Mouse (Mus musculus): ENCODE measurements at regions not wholly inside any gene's neighbourhood (a gene's known extent, or its start where the extent isn't known, plus 50 kb on each side); places are given as distances from the start of the nearest gene placed in this dataset.

DNA sequence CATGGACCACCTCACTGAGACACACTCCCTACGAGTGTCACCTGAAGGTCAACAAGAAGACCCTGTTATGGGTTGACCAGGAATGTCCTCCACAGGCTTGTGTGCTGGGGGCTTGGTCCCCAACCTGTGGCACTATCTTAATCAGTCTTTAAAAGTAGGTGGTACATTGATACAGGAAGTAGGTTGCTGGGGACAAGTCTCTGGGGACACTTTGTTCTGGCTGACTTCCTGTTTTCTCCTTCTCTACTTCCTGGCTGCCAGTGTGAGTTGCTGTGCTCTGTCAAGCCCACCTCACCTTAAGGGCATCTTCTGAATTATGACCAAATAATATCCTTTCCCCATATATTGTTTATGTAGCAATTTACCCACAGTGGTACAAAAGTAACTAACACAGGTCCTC lies 96.1 kb downstream of the Cct6b start:
- DNase-seq (ENCODE audit: low spot score): no peak

GRCm38 (mm10) chr11:82664076-82664475 lies 100.0 kb downstream of the Cct6b start:
- DNase-seq (ENCODE audit: low spot score): no peak

DNA sequence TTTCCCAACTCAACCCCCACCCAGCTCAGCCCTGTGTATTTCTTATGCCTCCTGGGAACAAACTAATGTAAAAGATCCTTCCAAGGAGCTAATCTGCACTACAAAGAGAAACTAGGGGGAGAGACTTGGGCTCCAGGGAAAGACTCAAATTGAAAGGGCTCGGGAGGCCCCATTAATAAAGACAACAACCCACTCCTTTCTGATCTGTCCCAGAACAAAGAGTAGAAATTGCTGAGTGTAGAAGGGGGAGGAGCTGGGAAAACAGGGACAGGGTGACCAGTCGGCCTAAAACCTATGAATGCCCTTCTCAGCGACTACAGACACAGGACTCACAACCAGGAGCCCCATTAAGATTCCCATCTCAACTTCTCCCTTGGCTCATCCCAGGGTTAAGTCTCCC lies 102.0 kb downstream of the Cct6b start:
- no peak for DNase-seq (ENCODE audit: low spot score)

- no peak for DNase-seq (ENCODE audit: low spot score)
These were observed 112.4 kb downstream of the Cct6b start for GRCm38 (mm10) chr11:82651751-82652150.

GRCm38 (mm10) chr11:82638513-82638912 lies 125.6 kb downstream of the Cct6b start:
- DNase-seq (ENCODE audit: low spot score): no peak

DNA sequence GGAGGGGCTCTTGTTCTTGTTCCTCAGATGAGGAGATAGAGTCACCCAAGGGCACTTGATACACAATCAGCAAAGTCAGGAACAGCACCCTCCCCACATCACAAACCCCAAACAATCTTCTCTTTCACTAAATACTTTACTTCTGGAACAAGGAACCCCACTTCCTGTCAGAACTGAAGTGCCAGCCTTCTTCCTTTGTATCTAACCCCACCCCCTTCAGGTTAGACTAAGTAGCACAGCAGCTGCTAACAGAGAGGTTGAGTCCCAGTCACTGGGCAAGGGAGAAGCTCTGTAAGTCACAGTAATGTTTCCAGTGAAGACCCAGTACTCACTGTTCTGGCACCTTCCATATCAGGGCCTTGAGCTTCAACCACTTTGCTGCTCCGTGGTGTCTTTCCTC lies 131.9 kb downstream of the Cct6b start:
- DNase-seq (ENCODE audit: low spot score): no peak

GRCm38 (mm10) chr11:82631387-82631786 lies 132.7 kb downstream of the Cct6b start:
- DNase-seq (ENCODE audit: low spot score): no peak

- DNase-seq (ENCODE audit: low spot score): no peak
These were observed 137.5 kb downstream of the Cct6b start for GRCm38 (mm10) chr11:82626501-82627111.

DNA sequence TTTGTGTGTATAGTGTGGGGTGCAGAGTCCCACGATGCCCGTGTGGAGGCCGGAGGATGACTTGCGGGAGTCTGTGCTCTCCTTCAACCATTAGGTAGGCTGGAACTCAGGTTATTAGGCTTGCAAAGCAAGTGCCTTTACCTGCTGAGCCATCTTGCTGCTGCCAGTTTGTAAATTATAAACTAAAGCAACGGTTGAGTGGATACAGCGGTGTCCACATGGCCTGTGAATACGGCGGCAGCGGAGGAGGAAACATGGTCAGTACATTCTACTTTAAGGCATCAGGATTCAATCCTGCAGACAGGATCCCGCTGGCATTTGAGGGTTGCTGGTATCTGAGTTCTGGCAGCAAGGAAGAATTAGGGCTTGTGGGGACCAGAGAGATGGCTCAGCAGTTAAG lies 143.1 kb downstream of the Cct6b start:
- no peak for DNase-seq (ENCODE audit: low spot score)

DNA sequence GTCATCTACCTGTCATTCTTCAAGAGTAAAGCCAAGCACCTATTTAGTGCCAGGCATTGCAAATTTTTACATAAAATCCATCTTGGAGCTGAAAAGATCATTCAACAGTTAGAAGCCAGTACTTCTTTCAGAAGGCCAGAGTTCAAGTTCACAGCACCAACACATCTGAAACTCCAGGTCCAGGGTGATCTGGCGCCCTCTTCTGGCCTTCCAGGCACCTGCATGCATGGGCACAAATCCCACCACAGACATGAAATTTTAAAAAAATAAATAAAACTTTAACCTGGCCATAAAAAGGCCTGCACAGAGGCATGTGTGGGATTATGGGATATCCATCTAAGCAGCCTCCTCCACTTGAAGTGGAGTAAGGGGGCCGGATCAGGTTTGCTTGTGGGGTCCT lies 144.7 kb downstream of the Cct6b start:
- no peak for DNase-seq (ENCODE audit: low spot score)

- no peak for DNase-seq (ENCODE audit: low spot score)
These were observed 145.7 kb downstream of the Cct6b start for GRCm38 (mm10) chr11:82618457-82618856.

GRCm38 (mm10) chr11:82616856-82617255 lies 147.3 kb downstream of the Cct6b start:
- DNase-seq (ENCODE audit: low spot score): no peak

GRCm38 (mm10) chr11:82614356-82614755 lies 149.8 kb downstream of the Cct6b start:
- DNase-seq (ENCODE audit: low spot score): no peak

- no peak for DNase-seq (ENCODE audit: low spot score)
These were observed 150.6 kb downstream of the Cct6b start for GRCm38 (mm10) chr11:82613503-82613902.

DNA sequence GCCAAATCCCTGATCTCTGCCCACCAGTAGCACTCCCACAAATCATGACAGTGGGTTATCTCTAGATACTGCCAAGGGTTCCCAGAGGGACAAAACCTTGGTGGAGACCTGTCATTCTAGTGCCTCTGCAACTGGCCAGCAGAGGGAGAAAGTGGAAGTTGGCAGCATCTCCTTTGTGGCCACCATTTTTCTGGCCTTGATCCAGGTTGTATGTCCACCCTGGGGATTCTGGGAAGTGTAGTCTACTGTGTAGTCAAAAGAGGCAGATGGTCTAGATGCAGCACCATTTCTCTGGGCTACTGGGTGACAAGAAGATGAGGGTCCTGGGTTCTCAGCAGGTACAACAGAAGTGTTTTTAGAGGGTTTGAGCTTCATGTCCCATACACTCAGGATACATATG lies 152.1 kb downstream of the Cct6b start:
- no peak for DNase-seq (ENCODE audit: low spot score)

DNA sequence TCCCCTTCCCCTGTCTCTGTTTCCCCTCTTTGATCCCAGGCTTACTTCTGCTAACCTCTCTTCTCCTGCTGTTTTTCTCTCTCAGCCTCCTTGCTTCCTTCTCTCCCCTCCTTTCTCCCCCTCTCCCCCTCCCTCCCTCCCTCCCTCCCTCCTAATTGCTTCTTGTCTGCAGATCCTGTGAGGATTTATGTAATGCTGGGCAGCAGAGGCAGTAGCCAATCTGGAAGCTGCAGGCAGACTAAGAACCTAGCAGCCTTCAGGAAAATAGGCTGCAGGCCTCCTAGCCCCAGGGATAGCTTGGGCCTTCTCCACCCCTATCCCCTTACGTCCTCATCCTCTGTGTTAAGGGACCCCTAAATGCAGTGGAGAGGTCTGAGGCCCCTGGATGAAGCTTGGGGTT lies 155.2 kb downstream of the Cct6b start:
- no peak for DNase-seq (ENCODE audit: low spot score)

DNA sequence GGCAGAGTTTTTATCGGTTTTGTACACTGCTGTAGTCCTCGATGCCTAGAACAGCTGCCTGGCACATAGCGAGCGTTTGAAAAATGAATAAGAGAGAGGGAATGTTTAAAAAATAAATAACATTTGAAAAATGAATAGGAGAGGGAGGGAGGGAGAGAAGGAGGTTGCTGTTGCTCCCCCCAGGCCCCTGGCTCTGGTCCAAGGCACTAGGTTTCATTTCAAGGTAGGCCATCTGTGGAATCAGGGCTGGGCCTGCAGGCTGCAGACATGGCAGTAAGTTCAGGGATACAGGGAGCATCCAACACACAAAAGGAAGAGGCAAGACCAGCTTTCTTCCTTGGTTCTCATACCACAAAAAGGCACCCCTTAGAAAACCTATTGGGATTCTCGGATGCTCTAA lies 156.5 kb downstream of the Cct6b start:
- no peak for DNase-seq (ENCODE audit: low spot score)

DNA sequence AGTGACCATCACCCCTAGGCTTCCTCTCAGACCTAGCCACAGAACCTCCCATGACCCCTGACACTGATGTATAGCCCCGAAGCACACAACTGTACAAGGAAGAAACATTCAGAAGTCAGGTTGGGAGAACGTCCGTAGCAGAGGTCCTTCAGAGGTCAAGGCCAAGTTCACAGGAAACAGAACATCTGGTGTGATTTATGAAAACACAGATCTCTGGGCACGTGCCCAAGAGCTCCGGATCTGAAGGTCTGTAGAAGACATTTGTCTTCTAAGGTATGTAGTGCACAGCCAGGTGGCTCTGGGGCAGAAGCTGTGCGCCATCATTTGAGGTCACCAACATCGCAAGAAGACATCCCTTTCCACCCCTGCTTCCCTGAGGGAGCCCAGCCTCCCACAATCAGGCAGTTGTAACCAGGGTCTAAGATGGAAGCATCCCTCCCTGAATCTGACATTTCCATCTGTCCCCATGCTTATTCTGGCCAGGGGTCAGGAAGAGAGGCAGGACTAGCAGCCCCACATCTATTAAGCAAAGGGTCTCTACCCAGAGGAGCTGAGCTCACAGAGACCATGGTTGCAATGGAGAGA lies 159.8 kb downstream of the Cct6b start:
- DNase-seq (ENCODE audit: low spot score): no peak

DNA sequence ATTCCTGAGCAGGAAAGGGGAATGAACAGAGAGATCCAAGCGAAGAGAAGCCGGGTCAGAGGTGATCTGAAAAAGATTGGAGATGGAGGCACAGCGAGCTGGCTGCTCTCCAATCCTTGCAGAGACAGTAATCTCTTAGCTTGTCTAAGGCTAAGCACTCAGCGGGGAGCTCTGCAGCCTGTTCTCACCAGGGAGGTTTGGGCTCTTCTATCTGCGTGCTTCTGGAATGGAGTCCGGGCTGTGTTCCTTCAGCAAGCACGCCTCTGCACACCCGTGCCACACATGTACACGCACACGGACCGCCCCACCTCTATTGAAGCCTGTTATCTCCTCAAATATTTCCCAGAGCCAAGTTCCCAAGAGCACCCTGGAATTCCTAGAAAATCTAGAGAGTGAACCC lies 161.3 kb downstream of the Cct6b start:
- no peak for DNase-seq (ENCODE audit: low spot score)

GRCm38 (mm10) chr11:82602250-82602649 lies 161.9 kb downstream of the Cct6b start:
- DNase-seq (ENCODE audit: low spot score): no peak

DNA sequence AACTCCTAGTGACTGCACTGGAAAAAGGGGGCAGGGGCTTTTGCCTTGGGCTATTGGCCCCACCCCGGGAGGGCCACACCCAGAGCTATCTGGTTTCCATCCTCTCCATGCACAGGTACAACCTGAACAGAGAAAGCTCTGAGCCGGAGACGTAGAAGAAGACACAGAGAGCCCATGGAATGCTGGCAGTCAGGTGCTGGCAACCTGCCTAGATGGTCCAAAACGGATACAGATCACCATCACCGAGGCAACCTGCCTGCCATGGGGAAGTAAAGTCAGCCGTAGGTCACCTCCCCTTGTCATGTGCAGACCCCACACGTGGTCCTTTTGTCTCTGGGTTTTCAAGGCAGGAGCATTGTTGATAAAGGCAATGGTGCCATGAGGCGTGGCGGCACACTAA lies 164.0 kb downstream of the Cct6b start:
- no peak for DNase-seq (ENCODE audit: low spot score)

DNA sequence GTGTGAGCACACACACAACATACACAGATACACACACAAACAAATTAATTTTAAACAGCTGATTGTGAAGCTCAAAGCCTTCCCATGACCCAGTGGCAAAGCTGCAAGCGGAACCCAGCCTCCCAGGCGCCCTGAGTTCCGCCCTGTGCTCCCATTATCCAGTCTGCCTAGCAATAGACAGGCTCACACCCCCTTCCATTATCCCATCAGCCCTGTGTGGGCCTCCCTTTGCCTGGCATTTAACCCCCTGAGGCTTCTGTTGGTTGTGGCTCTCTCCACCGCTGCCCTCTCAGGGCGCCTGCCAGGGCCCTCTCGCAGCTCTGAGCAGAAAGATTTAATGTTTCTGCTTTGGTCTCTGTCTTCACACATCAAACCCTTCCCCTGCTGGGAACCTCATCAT lies 166.4 kb downstream of the Cct6b start:
- no peak for DNase-seq (ENCODE audit: low spot score)

DNA sequence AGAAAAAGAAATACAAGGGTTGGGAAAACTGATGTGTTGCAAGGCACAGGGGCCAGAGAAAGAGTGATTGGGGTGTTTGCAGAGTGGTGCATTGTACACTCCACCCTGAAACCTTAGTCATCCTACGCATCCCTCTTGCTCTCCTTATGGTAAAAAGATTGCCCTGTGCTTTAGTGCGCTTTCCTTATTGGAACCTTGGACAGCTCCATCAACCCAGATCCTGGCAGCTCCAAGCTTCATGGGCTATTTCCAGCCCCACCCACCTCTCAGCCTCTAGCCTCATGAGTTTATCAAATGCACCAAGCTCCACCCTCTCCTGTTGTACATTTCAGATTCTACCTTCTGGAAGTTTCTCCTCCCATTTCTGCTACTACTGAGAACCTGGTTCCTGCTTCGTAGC lies 167.3 kb downstream of the Cct6b start:
- no peak for DNase-seq (ENCODE audit: low spot score)

DNA sequence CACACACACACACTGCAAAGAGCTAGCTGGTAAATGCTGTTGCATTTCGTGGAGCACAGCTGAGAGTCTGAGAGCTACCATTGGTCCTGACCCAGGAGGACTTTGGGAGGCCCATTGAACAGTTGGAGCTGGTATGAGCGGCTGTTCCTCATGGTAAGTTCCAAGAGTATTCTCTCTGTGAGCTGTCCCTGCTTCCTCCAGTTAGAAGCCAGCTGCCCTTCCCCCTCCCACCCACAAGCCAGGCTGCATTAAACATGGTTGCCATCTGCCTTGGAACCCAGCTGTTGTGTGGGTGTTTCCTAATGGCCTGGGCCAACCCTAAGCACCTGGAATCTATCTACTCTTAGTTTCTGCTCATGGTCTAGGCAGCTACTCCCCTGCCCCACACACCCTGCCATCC lies 174.4 kb downstream of the Cct6b start:
- no peak for DNase-seq (ENCODE audit: low spot score)
